Mouse (Mus musculus) adrenal gland, adult 8-10 months (tissue): ENCODE measurements at regions not wholly inside any gene's neighbourhood (a gene's known extent, or its start where the extent isn't known, plus 50 kb on each side); places are given as distances from the start of the nearest gene placed in this dataset.

Experiments used
- DNase-seq: peaks from one replicate; pipeline ENCODE4 v3.0.0; 2022

DNA sequence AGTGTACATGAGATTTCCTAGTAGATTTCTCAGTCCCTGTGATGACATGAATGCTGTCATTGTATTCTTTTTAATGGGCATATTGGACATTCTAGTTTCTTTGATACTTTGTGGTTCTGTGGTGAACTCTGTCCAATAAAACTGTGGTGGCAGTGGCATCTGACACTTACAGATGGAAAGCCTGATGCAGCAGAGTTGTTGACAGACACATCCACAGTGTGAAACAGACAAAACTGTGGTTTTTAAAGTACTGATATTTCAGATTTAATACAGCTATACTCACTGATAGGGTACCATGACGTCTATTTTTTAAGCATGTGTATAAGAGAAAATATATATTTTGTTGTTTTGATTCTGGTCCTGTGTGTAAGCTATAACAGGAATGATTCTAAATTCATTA lies 818.0 kb downstream of the Trim52 start:
- no peak for DNase-seq

DNA sequence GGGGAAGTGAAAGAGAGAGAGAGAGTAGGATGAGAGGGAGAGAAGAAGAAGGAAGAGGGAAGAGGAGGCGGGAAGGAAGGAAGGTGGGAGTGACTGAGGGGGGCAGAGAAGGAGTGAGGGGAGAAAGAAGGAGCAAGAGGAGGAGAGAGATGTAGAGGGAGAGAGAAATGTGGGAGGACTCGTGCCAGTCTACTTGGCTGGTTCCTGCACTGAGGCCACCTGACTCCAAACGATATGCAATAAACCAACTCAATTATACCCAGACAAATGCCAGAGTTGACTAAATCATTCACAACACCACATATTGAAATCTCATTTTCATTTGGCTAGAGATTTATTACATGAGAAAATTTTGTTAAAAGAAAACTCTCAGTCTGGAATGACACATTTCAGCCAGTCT lies 818.4 kb downstream of the Trim52 start:
- DNase-seq = no peak

DNA sequence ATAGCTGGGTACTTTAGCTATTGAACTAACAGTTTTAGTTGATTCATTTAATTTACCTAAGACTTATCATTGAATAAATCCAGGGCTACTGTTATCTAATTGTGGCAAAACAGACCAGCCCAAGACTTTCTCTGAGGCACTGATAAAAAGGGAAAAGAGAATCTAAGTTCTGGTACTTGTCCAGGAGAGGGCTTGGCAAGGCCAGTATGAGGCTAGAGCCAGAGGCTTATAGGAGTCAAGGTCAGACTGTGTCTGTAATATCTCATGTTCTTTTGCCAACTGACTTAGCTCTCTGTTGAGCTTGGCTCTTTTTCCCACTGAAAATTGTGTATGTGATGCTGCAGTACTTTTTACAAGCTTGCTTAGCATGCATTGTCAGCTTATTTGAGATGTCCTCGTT lies 839.3 kb downstream of the Trim52 start:
- peak; percentile 20 for DNase-seq

DNA sequence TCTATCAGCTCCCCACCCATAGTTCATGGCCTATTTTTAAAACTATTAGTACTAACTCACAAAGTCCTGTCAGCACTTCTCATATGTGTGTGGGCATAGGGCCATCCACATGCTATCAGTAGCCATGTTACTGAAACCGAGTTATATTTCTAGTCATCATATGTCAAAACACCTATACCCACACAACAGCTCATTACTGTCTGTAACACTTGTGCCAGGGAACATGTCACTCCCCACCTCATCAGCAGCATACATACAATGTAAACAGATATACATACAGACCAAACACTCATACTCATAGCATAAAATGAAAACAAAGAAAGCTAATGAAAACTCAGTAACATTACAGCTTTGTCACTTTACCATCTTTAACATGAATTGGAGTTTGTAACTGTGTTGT lies 872.0 kb downstream of the Trim52 start:
- DNase-seq = no peak

DNA sequence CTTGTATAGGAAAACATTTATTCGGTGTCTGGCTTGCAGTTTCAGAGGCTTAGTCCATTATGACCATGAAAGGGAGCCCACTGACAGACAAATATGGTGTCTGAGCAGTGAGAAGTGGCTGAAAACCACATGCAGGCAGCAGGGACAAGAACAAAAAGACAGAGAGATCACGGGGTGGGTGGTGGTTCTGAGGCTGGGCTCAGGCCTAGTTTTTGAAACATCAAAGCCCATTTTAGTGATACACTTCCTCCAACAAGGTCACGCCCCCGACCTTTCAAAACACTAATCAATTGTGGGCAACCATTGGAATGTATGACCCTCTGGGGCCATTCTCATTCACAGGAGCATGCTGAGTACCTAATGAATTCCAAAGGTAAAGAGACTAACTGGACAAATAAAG lies 874.8 kb downstream of the Trim52 start:
- DNase-seq = no peak

DNA sequence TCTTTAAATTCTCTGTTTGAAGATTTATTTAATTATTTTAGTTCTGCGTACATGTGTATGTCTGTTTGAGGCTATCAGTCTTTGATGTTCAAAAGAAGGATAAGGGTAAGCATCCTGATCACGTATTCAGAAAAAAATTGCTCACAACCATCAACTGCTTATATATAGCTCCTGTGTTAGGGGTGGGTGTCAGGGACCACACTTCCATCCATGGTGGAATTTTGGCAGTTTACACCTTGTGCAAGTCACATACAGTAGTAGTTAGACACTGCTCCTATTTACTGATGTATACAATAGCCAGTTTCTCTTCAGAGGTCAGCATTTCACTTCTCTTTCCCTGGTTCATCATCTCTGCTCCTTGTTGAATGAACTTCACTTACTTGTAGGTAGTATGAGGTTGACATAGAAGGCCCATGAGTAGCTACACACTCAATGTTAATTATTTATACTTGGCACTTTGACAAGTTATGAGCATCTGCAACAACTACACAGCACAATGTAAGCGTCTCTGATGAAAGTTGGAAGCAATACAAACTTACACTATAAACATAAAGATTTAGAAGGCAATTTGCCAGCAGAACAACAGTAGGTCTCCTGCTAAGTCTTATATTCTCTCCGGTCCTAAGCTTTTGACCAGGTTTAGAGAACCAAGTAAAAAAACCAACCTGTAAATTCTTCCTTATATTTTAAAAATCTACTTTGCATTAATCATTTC lies 891.7 kb downstream of the Trim52 start:
- no peak for DNase-seq

DNA sequence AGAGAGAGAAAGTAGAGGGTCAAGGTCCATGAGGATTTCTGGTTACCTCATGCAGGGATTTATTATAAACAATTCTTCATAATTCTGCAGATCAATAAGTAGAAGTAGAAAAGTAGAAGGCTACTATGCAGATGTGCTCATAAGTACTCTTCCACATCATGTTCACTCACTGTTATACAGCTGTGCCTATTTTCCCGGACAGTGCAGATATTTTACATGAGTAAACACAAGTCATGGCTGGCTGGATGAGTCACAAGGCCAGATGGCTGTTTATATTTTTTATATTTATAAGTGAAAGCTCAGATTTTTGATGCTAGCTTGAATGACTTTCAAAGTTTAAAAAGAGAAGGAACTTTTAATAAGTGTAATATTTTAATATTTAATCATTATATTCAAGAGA lies 899.0 kb downstream of the Trim52 start:
- no peak for DNase-seq

DNA sequence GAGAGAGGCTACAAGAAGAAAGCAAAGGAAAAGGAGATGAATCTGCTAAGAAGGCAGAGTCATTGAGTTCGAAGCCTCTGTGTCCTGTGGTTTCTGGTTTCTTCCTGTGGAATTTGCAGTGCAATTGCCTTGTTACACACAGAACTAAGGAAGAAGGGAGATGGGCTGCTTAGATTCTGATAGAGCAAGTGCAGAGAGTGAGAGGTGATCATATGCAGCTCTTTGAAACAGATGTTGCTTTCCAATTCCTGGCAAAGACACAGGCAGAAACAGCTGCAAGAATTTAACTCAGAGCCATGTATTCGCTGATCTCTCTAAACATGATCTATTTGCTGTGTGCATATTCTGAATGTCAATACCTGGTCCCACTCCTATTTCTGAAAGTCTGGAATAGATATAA lies 903.6 kb downstream of the Trim52 start:
- no peak for DNase-seq

DNA sequence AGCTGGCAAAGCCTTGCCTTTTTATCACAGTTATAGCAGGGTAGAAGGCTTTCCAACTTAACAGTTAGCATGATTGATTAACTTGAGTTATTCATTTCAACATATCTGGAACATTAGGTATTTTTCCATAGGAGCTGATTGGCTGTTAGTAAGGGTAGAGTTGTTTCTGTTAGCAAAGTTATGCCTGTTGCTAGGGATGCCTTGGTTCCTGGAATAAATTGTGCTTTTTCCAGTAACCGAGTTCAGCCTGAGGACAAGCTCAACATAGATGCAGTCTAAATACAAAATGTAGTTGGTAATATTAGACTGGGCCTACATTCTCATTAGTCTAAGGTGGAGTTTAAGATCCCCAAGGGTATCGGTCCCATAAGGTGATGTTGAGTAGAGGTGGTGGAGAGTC lies 927.8 kb downstream of the Trim52 start:
- DNase-seq = no peak

DNA sequence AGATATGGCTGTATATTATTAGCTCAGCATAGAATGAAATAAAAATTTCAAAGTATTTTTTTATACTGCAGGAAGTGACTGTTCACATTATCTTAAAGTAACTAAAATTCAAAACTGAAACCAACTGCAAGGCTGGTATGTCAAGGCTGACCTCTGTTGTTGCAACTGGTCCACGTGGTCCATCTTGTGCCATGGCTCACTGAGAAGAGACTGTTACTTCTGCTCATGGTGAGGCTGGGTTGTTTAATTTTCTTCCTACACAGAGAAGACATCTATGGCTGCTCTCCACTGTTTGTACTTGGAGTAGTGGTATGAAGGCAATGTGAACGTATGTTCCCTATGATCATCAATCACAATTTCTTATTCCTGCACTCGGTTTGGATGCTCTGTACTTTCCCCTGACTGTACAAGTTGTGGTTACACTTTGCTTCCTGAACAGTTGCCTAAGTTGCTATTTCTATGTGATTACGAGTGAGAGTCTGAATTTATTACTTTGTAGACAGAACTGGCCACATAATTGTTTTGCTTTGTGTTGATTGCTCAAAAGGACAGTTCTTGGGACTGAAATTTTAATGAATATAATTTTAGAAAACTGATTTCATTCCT lies 946.1 kb downstream of the Trim52 start:
- DNase-seq = peak; percentile 3

DNA sequence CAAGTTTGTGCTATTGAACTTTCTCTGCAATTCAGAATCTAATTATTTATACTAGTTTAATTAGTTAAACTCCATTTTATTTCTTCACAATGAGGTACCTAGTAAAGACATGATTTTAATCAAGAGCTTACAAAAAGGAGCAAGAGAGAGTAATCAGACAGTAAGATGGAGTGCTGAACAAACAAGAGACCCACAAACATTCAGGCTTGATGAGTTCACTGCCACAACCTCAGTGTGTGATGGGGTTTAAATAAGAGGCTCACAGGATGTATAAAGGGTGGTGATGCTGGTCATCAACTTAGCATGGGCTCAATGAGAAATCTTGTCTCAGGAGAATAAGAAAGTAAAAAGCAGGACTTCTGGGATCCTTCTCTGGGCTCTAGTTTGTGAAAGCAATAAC lies 962.6 kb downstream of the Trim52 start:
- DNase-seq = no peak

DNA sequence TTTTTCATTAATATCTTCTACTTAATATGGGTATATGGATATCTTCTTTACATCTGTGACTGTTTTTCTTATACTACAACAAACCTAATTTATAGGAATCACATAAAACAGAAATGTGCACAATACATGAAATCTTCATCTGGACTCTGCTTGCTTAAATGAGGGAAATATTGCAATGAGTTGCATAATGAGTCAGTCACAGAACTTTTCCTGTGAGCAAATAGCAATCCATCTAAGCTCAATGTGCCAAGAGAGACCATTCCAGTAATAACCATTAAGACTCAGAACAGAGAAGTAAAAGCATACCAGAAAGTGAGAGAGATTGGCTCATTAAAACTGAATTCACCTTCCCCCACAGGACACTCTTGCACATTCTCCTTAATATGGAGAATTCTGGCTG lies 974.4 kb downstream of the Trim52 start:
- DNase-seq = no peak
